Mouse (Mus musculus) small intestine, adult 2 months (tissue): Measurements from ENCODE around the gene Appl1.

Experiments used
- CTCF ChIP-seq: fragments of 200-500 bp; IDR thresholded peaks from 2 replicates; pipeline ENCODE4 v1.5.1; 2012; ENCODE audit warnings: low read depth, mild to moderate bottlenecking, control low read depth, inconsistent platforms, low read length, moderate library complexity, mixed read lengths; ENCODE audit not compliant: insufficient replicate concordance, insufficient read length; ENCODE audit errors: extremely low read depth
- POLR2A ChIP-seq: fragments of 200-500 bp; IDR thresholded peaks from 2 replicates; pipeline ENCODE4 v1.6.1; 2012; ENCODE audit warnings: low read depth, mild to moderate bottlenecking, control low read depth, inconsistent platforms, low read length, moderate library complexity

DNA sequence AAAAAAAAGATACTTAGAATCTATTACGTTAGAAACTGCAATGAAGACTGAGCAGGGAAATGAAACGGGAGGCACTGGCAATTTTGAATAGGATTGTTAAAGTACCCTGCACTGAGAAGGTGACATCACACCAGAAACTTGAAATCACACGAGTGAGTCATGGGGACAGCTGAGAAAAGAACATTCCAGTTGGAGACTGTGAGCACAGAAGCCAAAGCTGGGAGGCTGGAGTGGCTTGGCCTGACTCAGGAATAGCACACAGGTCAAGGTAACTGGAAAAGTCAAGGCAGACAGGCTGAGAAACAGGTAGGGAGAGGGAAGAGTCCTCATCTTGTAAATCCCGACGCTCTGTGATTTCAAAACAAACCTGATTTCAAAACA, 11.1 kb upstream of the Appl1 start:
- no peak for TF ChIP-seq CTCF
- no peak for TF ChIP-seq POLR2A
